Mouse (Mus musculus) thymus, postnatal 0 days (tissue): ENCODE results near the gene Plppr4. TPM values are rescaled to one million over a fixed set of nuclear protein-coding genes. Genes with fewer than 3 reads are reported as not detected.

ENCODE experiments used
- DNase-seq: peaks from one replicate; pipeline ENCODE4 v3.0.0-alpha.2; 2015; ENCODE audit warnings: low spot score
- polyA plus RNA-seq: library from polyadenylated mRNA; unstranded; fragments of >200 nt; fragmentation: Nextera tagmentation; extraction: Ambion mirVana; gene quantifications from 2 replicates; pipeline ENCODE4 v1.2.1, GENCODE M21; 2015

The Plppr4 gene
- polyA plus RNA-seq: 0.36 and 0.64 TPM in 2 replicates

DNA sequence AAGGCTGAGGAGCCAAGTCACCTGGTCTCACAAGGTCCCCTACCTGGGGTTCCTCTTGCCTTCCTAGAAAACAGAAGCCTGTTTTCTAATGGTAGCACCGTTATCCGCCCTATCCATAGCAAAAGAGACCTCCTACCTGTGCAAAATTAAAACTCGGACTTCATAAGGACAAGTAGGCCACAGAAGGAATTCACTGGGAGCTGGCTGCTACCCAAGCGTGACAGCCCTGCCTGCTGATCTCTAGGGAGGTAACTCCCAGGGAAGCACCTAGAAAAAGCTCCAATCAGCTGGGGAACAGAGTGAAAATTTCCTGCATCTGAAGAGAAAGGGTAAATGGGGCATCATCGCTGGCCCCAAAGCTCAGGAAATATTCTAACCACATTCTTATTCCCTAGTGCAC lies at the start of gene Plppr4:
Gene Plppr4 (minus strand): TSS at position 349 of the 400 bp plus-strand sequence.
- no peak for DNase-seq

DNA sequence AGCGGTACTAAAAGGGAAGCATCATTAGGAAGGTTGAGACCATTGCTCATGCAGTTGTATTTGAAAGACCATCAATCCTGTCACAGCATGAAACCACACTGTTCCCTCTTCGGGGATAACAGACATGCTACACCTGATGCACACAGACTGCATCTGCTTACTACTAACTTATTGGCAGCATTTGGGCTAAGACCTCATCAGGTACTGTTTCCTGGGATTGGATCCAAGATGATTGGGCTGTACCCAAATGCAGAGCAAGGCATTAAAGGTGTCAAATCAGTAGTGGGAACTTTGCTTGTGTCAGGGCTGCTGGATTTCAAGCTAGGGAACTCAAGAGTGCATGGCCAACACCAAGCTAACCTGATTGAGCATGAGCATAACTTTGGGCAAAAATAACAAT lies 45.1 kb upstream of the Plppr4 start:
- DNase-seq: no peak

DNA sequence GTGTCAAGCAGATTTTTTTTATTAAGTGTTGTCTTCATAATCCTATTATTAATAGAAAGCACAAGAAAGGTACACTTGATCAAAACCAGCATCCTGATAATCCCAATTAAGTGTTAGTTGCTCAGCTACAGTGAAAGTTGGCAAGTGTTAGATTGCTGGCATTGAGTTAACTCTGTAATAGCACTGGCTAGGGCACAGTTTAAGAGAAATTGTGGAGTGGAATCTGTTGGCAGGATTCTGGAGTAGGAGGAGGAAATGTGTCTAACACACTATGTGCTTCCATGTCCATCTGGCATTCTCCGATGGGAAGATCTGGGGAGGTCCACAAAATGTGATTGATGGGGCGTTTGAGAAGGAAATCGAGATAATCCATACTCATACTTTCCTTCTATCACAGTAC lies 43.1 kb upstream of the Plppr4 start:
- no peak for DNase-seq

DNA sequence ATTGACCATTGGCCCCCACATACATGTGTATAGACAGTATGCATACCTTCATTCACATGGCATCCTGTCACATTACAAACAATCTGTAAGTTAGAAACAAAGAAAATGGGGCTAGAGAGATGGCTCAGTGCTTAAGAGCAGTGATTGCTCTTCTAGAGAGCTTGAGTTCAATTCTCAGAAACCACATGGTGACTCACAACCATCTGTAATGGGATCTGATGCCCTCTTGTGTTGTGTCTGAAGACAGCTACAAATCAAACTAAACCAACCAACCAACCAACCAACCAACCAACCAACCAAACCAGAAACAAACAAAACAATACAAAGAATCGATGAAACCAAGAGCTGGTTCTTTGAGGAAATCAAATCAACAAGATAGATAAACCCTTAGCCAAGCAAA lies 5.4 kb upstream of the Plppr4 start:
- no peak for DNase-seq

DNA sequence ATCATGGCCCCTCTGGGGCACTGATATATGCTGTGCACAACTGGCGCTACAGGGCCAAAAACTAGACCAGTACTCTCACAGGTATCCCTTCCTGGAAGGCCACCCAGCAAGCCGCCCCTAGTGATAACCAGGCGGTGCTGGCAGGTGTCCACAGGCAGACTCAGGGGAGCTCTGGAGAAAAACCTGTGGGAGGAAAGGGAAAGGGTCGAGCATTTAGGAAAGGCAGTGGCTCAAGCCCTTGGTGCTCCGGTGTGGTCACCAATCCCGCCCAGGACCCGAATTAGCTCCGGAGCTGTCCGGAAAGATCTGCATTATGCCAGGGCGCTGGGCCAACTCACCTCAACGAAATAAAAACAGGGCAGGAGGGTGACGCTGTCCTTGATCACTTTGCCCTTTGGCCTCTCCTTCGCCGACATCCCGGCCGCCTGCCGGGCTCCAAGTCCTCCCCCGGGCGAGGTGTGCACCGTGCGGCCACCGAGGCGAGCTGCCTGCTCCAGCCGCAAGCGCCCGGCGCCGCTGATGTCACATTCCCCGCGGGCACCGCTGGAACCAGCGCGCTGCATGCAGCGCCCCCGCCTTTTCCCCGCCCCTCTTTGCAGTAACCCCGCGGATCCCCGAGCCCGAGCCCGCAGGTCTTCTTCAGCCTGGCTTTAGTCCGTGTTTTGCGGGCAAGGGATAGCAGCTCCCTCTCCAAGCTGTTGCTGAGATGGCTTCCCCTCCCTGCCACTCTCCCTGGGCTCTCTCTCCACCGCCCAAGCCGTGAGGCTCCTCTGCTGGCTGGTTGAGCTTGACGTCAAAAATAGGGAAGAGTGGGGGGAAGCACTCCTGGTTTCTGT lies 772 bp downstream of the Plppr4 start:
- no peak for DNase-seq

DNA sequence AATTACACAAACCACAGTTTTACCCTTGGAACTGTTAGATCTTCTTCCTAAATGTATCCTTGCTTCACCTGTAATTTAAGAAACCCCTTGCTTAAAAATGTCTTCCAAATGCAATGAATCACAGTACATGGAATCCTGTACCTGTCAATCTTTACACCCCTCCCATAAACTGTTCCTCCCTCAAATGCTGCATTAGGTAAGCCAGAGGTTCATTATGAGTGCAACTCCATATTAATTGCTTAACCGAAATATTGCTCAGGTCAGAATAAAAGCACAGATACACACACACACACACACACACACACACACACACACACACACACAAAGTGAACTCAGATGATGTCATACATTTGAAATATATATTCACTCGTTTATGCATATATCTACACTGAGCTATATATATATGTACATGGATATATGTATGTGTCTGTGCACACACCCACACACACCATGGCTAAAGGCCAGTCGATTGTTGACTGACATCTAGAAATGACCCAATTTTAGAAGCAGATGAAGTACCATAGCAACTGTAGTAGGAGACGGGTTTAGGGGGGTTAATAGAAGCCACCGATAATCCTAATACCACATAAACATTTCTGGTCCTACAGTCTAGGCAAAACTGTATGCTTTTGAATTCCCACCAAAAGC lies 1.6 kb downstream of the Plppr4 start:
- no peak for DNase-seq

DNA sequence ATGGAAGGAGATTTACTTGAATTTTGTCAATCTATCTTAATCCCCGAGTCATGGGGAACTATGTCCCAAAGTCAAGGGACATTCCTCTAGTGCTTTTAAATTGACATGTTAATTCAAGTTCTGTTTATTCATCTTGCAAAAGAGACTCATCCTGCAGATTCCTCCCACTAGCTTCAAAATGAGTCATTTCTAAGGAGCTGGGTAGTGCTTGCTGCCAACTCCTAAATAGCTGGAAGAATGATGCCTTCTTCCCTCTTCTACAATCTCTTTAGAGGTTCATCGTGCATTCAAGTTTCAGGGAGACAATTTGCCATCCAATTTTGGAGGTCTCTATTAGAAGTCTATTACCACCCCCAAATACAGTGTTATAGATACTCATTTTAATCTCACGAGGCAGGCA lies 3.3 kb downstream of the Plppr4 start:
- no peak for DNase-seq

DNA sequence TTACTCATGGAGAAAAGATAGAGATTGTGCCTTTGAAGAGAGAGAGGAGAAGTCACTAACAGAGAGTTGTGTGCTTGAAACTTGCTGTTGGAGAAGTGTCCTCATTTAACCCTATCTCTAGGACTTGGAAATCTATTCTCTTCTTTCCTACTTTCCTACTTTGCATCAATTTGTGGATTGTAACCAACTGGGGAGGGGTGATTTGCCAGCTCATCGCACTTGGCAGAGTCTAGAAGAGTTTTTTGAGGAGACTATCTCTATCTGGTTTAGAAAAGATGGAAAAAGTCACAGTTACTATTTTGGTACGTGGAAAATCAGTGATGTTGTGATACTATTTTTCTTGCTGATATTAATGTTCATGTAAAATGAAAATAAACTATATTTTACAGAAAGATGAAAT lies 6.7 kb downstream of the Plppr4 start:
- no peak for DNase-seq

DNA sequence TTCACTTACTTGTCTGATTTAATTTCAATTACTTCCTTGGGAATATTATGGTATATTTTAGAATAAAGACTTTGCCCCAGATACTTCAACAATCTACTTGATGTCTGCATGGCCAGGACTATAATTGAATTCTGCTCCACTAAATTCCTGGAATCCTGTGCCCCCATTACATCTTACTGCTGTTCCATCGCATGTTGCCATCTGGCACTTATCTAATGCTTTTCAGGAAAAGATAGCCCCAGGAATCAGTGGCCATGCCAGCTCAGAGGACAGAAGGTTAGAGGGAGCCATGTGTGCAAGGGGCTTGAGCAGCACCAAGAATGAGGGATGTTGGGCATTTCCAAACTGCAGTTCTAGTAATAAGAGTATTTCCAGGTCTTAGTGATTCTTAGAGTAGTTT lies 14.3 kb downstream of the Plppr4 start:
- DNase-seq: no peak

DNA sequence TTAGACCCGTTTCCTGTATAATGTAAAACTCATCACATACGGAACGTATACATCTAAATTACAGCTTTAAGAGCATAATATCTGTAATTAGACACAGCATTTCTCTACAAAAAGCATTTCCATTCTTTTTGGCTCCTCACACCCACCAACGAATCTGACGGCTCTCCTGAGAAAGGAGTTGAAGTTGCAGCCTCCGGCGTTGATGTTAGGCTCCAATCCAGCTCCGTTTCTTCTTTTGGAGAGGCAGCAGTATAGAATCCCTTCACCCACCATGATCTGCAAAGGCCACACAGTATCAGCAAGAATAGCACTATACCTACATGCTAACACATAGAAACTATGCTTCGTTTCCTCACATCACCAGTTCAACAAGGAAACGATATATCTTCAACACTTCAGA lies 29.2 kb downstream of the Plppr4 start:
- no peak for DNase-seq

DNA sequence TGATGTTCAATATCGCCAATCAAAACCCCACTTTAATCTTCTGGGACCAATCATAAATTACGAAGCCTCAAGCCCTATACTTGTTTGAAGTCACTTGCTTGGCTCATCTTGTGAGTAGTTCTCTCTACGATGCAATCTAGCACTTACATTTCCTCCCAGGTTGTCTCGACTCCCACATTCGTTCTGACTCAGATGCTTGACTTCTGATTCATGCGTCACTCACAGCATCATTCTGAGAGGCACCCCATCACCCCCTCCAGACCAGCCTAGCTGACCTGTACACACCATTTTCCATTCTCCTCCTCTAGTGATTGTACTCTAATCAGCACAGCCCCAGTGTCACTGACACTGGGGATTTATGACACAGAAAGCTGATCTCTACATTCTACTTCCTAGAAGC lies 31.2 kb downstream of the Plppr4 start:
- no peak for DNase-seq

DNA sequence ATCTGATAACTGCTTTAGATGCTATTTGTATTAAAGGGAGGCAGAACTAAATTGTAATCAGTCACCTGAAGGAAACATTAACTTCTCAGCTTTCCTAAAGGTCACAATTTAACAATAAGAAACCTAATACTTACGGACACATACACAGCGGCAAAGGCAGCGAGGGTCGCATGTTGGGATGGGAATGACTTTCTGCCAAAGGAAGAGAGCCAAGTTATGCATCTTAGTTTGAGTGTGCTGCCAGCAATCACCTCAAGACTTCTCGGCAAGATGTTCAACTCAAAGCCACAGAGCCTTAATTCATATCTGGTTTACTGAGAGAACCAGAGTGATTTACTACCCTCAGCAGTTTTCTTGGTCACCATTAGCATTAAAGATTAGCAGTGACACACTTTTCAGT lies 34.1 kb downstream of the Plppr4 start:
- DNase-seq: no peak

DNA sequence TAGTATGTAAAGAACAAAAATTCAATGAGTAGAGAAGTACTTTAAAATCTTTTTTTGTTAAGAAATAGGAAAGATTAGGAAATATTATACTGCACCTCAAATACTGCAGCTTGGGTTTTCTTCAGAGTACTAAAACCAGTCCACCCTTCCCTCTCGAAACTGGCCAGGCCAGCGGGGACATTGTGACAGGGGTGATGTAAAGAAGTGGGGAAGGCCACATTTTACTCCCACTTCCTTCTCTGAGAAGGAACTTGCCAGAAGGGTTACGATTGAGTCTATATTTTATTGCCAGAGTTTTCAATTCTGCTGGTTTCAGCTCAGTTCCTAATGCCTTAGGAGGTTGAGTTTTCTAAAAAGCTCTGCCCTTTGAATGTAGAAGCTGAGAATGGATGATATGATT lies 41.0 kb downstream of the Plppr4 start:
- no peak for DNase-seq

DNA sequence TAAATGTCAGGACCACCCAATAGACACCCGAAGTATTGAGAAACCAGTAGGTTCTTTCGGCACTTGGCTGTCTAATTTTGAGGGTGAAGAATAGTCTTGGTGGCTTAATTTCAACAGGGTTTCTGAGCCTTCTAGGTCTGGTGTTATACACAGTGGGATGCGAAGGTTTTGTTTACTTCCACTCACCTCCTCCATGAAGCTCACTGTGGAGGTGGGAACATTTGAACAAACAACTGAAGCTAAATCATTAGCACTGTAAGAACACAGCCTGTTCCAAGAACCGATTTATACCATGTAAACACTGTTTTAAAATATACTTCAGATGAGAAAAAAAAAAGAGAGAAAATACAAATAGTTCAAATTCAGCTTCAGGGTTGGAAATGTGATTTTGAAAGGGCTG lies 47.3 kb downstream of the Plppr4 start:
- DNase-seq: no peak

DNA sequence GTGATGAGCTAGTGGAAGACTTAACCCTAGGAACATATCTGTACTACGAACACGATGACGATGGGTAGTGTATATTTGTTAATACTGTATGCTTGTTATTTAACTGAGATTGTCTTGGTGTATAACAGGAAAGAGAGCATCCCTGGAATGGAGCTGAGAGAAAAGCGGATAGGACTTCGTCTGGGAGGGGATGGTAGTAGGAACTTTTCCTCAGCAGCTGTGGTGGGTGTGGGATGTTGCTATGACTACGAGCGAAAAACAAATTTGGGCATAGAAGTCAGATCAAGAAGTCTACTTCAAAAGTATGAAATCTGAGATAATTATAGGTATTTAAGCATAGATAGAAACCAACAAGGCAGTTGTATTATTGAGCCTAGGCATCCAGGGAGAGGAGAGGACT lies 48.6 kb downstream of the Plppr4 start:
- DNase-seq: no peak

DNA sequence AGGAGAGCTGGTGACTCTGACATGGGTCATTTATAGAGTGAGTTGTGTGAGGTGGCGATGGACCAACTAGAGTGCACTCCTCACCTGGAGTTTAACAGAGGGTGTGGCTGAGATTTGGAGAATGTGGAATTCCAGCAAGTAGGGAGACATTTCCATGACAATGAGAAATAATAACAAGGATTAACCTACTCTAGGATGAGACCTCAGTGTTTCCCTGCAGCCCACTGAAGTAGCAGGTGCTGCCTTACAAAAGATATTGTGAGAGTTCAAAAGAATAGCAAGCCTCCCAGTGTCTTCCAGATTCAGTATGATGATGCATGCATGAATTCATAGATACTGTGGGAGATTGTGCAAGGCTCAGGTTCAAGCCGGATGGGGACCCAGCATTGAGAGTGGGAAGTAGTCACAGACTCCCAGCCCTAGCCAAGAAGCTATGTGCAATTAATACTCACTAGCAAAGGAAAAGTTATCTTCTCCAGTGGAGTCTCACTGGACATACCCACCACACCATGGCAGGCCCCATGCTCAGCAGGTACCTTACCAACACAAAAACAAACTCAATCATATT lies 49.8 kb downstream of the Plppr4 start:
- no peak for DNase-seq

DNA sequence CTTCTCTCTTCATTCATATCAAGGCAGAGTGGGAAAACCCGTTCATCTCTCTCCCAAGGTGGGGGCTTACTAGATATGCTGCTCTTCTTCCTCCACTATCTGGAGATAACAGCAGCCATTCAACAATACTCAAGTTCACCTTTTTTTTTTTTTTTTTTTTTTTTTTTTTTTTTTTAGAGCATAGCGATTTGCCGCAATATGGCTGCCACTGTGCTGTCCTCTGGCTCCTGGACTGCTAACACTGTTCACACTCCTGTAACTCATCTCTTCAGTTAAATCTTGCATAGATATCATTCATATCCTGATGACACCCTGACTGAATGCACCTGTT lies 51.1 kb downstream of the Plppr4 start:
- no peak for DNase-seq

DNA sequence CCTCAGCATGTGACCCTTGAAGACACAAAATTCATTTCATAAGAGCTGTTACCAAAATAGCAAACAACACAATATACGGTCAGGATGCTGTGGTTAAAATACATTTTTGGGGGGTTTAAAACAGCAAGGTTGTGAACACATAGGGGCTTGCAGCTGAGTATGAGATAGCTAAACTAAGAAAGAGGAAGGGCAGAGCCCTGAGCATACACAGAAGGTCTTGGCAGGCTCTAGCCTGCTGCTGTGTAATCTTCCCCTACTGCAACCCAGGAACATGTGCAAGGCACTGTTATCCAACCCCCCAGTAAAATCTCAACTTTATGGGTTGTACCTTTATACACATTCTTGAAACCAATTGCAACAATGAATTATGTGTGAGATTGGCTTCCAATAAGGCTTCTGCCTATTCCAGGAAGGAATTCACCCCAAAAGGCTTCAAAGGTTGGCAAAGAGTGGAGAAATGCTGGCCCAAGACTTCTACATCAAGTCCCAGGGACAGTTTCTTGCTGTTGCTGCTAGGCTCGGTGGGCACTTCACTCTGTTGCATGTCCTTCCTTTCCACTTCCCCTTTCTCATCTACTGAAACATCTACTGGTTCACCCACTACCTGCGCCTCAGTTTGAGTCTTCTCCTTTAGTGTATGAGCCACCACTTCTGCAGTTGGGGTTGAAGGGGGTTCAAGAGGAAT lies 51.6 kb downstream of the Plppr4 start:
- no peak for DNase-seq

DNA sequence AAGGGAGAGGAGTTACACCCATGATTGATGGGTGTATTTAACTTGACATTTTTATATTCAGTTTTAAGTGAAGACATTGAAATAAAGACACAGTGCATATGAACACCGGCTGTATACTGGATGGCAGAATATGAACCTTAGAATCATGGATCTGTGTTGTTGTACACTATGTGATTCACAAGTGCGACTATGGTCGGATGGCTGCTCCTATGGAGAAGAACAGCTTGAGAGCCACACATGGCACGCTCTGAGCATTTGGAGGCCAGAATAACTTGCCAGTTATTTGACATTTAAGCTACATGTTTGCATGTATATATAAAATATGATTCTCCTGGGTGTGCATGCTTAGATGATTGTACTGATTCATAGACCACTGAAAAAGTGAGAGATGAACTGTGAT lies 53.1 kb downstream of the Plppr4 start:
- DNase-seq: no peak

DNA sequence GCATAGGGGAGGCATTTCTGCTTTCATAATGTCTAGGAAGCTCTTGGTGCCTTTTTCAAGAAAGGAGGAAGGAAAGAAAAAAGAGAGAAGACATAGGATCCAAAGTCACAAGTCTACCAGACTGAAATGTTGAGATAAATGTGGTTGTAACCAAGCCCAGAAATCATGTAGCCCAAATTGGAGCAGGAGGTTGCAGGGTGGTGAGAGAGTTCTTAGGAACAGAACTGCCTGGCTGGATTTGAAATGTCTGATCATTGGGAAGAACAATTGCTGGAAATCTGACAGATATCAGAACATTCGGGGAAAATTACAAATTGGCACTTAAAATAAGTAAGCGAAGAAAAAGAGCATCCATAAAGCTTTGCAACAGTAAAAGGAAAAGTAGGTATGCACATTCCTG lies 56.6 kb downstream of the Plppr4 start:
- no peak for DNase-seq

DNA sequence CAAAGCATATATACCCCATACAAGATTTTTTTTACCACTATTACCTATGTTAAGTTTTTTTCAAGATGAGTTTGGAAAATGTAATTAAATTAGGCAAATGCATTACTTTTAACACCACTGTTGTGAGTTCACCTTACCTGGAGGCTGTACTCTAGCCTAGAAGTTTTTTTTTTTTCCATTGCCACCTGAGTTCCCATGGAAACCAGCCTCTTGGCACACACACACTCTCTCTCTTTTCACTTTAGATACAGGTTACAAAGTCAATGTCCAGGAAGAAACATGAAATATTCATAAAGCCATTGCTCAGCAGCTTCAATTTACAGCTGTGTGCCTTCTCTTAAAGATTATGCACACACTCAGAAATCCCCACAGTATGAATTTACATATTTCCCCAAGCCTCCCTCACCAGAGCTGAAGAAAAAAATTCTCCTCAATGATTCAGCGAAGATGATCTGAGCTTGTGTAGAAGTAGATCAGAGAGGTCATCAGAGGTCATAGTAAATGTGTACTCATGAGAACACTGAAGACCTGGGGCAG lies 59.9 kb downstream of the Plppr4 start:
- DNase-seq: no peak

DNA sequence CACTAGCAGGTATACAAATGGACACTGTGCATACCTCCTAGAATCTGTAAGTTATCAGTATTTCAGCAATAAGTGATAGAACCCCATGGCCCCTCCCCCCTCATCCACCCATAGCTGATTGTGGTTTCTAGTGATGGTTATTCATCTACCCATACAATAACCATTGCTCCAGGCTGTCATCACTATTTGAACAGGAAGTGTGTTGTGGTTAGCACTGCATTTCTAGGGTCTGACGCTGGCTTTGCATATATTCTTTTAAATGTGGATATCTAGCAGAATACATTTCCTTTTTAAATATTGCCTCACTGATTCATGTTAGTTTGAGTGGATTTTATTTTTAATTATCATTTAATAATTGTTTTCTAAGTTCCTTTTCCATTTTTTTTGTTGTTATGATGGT lies 62.9 kb downstream of the Plppr4 start:
- no peak for DNase-seq
